Mouse (Mus musculus) common myeloid progenitor, adult 5-6 weeks (primary cell): ENCODE measurements at regions not wholly inside any gene's neighbourhood (a gene's known extent, or its start where the extent isn't known, plus 50 kb on each side); places are given as distances from the start of the nearest gene placed in this dataset.

Source experiments
- ATAC-seq: replicated peaks from 2 replicates; pipeline ENCODE4 v1.8.0; 2016; ENCODE audit warnings: low read depth, mild to moderate bottlenecking, moderate TSS enrichment, inconsistent platforms; ENCODE audit not compliant: poor library complexity, severe bottlenecking

DNA sequence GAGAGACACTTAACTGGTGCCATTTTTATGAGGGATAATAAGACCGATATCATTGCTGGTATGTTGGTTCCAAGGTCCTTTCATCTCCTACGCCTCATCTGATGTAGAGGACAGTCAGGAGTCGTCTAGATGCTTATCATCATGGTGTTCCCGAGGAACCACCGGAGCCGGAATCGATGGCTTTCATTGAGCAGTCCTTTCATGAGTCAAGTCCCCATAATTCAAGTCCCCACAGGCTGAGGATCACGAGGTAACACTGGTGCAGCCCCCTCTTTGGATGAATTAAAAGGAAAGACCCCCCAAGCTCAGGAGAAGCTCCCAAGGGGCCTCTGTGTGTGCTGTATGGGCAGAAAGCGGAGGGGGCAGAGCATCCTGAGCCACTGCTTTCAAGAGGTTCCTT lies 73.3 kb upstream of the Klf4 start:
- ATAC-seq: no peak

DNA sequence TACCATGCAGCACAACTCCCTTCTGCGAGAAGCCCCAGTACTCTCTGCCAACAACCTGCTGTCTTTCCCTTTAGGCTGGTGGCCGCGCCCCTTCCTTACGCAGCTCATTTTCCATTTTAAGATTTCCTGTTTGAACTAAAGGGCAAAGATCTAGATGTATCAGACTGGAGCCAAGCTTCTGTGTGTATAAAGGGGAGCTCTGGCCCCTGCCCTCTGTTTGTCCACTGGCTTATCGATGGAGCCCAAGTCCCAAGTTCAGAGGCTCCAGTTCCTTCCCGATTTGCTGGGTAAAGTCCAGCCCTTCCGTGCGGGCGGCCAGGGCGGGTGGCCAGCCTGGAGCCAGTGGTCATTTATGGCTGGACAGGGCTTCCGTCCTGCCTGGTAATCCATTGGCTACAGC lies 72.6 kb upstream of the Klf4 start:
- peak; percentile 62; the same call in 1 of the 2 replicates for ATAC-seq

DNA sequence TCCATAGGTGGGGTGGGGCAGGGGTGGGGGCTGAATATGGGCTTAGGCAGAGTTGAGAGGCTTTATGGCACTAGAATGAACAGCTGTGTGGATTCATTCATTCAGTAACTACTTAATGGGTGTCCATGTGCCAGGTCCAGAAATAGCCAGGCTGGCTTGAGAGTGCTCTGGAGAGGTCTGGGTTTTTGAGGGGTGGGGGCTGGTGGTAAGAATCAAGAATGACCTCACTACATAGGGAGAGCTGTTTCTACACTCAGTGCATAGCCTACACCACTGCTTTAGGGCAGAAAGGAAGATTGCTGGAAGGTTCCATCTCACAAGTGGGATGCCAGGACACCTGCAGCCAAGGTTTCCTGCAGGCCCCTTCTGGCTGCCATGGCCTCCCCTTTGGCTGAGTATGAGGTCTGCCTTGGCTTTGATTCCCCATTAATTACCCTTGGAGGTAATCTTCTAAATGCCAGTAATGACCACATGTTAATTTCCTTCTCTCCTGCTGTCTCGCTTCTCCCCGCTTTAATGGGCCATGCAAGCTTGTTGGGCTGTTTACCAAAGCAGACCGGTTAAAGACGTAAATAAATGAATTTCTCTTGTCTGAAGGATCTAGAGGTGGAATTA lies 71.7 kb upstream of the Klf4 start:
- ATAC-seq: no peak

DNA sequence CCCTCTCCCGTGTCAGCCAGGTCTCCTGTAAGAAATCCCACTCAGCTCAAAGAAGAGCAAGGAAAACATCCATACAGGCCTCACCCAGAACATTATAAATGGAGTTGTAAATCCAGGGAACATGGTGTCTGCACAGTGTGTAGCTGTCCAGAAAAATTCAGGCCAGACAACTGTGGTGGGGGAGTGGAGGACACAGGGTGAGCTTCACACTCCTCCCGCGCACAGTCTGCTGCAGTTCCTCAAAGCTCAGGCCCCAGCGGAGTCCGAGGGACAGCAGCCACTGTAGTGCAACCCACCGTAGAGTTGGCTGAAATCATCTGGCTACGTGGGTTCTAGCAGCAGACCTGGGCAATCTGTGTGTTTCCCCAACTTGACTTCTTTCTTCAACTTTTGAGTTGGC lies 62.9 kb upstream of the Klf4 start:
- no peak for ATAC-seq

DNA sequence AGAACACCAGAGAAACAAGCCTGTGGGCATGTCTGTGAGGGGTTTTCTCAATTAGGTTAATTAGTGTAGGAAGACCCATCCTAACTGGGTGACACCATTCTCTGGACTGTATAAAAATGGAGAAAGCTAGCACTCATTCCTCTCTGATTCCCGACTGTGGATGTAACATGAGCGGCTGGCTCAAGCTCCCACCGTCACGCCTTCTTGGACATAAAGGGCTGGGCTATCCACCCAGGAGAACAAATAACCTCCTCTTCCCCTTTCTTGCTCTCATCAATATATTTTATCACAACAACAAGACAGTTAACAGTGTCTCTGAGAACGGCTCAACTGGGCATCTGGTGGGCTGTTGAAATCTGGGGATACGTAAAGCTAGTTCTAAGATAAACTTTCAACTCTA lies 62.4 kb upstream of the Klf4 start:
- ATAC-seq: no peak

DNA sequence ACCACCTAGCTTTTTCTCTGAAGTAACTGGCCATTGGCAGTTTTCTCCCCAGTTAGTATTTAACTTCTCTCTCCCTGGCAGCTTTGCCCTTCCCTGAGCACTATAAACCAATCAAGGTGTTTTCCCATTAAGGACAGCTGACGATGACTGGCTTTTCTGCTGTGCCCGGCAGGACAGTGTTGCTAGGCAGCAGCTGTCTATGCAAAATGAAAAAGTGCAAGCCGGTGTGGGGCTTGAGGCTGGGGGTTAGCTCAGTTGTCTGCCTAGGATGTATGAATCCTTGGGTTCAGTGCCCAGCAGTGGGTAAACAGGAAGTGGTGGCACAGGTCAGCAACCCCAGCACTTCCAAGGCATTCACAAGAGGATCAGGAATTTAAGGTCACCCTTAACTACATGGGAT lies 60.9 kb upstream of the Klf4 start:
- no peak for ATAC-seq

DNA sequence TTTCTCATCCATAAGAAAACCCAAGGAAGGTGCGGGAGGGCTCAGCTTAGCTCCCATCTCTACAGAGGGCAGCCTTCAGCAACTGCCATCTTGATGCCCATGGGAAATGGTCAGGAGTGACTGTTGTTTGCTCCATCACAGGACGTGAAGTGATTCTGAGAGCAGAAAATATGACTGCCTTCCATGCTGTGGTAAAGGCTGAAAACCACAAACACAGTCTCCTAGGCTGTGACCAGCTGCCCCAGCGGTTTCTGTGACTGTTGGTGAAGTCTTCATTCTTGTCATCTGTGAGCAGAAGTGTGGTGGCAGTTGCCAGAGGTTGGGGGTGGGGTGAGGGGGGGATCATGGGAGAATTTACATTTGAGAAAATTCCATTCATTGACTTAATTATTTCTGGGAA lies 53.9 kb upstream of the Klf4 start:
- ATAC-seq: peak; percentile 87

DNA sequence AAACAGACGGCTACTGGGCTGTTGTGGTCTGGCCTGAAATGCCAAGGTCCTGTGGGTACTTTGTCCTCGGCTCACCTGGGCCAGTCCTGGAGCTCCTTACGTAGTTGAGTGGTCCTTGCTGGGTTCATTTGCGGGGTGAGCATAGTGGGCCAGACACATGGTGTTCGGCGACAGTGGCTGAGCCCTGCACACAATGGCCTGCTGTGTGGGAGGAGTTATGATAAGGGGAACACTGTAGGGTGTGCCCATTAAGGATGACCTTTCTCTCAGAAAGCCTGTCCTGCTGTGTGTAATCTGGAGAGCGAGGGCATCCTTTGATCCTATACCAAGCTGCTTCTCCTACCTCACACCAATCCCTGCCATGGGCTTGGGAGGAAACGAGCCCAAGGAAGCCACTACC lies 51.3 kb upstream of the Klf4 start:
- no peak for ATAC-seq
